Mouse (Mus musculus): ENCODE results near the gene Stard7. TPM values are rescaled to one million over a fixed set of nuclear protein-coding genes. Genes with fewer than 3 reads are reported as not detected.

Gene Stard7
- polyA plus RNA-seq, 1 experiment: 25.4 TPM

- Histone ChIP-seq H3K27ac (ENCODE audit: control insufficient read depth, insufficient read depth, low read depth, low read length, poor library complexity) (peak overlapping the region; percentile 91), H3K4me1 (ENCODE audit: control insufficient read depth, insufficient read depth, low read length) (peaks cover 3% of the 10 kb centered on the region; the same call in 1 of the 2 replicates), H3K4me3 (replicated peaks; ENCODE audit: control insufficient read depth, low read depth, low read length) (peak overlapping the region; percentile 26)
- no peak for TF ChIP-seq POLR2A (IDR thresholded peaks at IDR 0.05; ENCODE audit: borderline replicate concordance, control insufficient read depth, low read depth, low read length)
- TF ChIP-seq CTCF (IDR thresholded peaks at IDR 0.05; ENCODE audit: control insufficient read depth, insufficient read depth, low read length): no peak
- WGBS: 50% methylated on average over 5 of the region's 5 CpGs
Observed at GRCm38 (mm10) chr2:127333945-127334603, 64.1 kb downstream of the Stard7 start.

DNA sequence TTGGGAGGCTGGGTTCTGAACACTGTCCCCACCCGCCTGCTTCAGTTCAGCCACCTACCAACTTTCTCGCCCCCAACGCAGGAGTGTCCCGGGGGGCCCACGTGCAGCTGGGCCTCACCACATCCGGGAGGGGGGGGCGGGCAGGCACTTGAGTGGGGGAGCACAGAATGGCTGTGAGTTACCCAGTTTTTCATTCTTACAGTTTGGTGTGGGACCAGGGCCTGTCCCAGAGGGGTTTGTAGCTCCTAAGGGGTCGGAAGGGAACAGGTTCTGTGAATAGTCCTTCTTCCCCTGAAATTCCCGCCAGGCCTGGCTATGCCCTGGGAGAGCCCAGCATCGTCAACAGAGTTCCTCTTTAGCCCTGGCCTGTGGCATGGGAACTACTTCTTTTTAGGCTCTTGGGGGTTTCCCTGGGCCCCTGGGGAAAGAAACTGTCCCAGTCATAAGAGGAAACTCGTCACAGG, 65.1 kb downstream of the Stard7 start:
- WGBS: 3% methylated on average over 11 of the region's 11 CpGs
- H3K4me1 ChIP-seq (ENCODE audit: control insufficient read depth, insufficient read depth, low read length): peaks cover 3% of the 10 kb centered on the region; the same call in 1 of the 2 replicates
- H3K4me3 ChIP-seq (replicated peaks; ENCODE audit: control insufficient read depth, low read depth, low read length): peak overlapping the region; percentile 12
- H3K27ac ChIP-seq (ENCODE audit: control insufficient read depth, insufficient read depth, low read depth, low read length, poor library complexity): peak overlapping the region; percentile 91
- TF ChIP-seq POLR2A (IDR thresholded peaks at IDR 0.05; ENCODE audit: borderline replicate concordance, control insufficient read depth, low read depth, low read length): no peak
- TF ChIP-seq CTCF (IDR thresholded peaks at IDR 0.05; ENCODE audit: control insufficient read depth, insufficient read depth, low read length): no peak

- Histone ChIP-seq H3K4me1 (ENCODE audit: control insufficient read depth, insufficient read depth, low read length) (peaks cover 3% of the 10 kb centered on the region; the same call in 1 of the 2 replicates), H3K4me3 (replicated peaks; ENCODE audit: control insufficient read depth, low read depth, low read length) (peak within 1 kb of the TSS; percentile 78), H3K27ac (ENCODE audit: control insufficient read depth, insufficient read depth, low read depth, low read length, poor library complexity) (peak within 1 kb of the TSS; percentile 97)
- WGBS: under 1% methylated on average over 76 of the region's 76 CpGs
- TF ChIP-seq CTCF (IDR thresholded peaks at IDR 0.05; ENCODE audit: control insufficient read depth, insufficient read depth, low read length) (no peak), POLR2A (IDR thresholded peaks at IDR 0.05; ENCODE audit: borderline replicate concordance, control insufficient read depth, low read depth, low read length) (peak; percentile 99)
Observed at GRCm38 (mm10) chr2:127335767-127336496, 65.9 kb downstream of the Stard7 start, which contains the start of gene Dusp2. Dusp2 (plus strand) TSS chr2:127336159.

DNA sequence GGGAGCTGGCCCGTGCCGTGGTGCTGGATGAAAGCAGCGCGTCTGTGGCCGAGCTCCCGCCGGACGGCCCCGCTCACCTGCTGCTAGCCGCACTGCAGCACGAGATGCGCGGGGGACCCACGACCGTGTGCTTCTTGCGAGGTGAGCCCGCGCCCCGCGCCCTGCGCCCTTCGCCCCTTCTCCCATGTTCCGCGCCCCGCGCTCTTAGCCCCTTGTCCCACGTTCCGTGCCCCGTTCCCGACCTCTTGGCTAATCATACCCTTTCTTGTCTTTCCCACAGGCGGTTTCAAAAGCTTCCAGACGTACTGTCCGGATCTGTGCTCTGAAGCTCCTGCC, 66.4 kb downstream of the Stard7 start:
- H3K4me1 ChIP-seq (ENCODE audit: control insufficient read depth, insufficient read depth, low read length): peaks cover 3% of the 10 kb centered on the region; the same call in 1 of the 2 replicates
- no peak for TF ChIP-seq CTCF (IDR thresholded peaks at IDR 0.05; ENCODE audit: control insufficient read depth, insufficient read depth, low read length)
- peak overlapping the region; percentile 97 for H3K27ac ChIP-seq (ENCODE audit: control insufficient read depth, insufficient read depth, low read depth, low read length, poor library complexity)
- peak overlapping the region; percentile 78 for H3K4me3 ChIP-seq (replicated peaks; ENCODE audit: control insufficient read depth, low read depth, low read length)
- 1% methylated on average over 33 of the region's 33 CpGs for WGBS

GRCm38 (mm10) chr2:127336885-127337284, 66.9 kb downstream of the Stard7 start:
- 2% methylated on average over 5 of the region's 5 CpGs for WGBS
- TF ChIP-seq POLR2A (IDR thresholded peaks at IDR 0.05; ENCODE audit: borderline replicate concordance, control insufficient read depth, low read depth, low read length): no peak
- TF ChIP-seq CTCF (IDR thresholded peaks at IDR 0.05; ENCODE audit: control insufficient read depth, insufficient read depth, low read length): no peak
- H3K4me3 ChIP-seq (replicated peaks; ENCODE audit: control insufficient read depth, low read depth, low read length): peak overlapping the region; percentile 78
- peaks cover 3% of the 10 kb centered on the region; the same call in 1 of the 2 replicates for H3K4me1 ChIP-seq (ENCODE audit: control insufficient read depth, insufficient read depth, low read length)
- peak overlapping the region; percentile 97 for H3K27ac ChIP-seq (ENCODE audit: control insufficient read depth, insufficient read depth, low read depth, low read length, poor library complexity)

GRCm38 (mm10) chr2:127337531-127337930, 67.5 kb downstream of the Stard7 start:
- H3K4me3 ChIP-seq (replicated peaks; ENCODE audit: control insufficient read depth, low read depth, low read length): peak overlapping the region; percentile 78
- whole genome bisulfite sequencing: 4% methylated on average over 11 of the region's 11 CpGs
- H3K27ac ChIP-seq (ENCODE audit: control insufficient read depth, insufficient read depth, low read depth, low read length, poor library complexity): peak overlapping the region; percentile 97
- H3K4me1 ChIP-seq (ENCODE audit: control insufficient read depth, insufficient read depth, low read length): peaks cover 3% of the 10 kb centered on the region; the same call in 1 of the 2 replicates
- TF ChIP-seq POLR2A (IDR thresholded peaks at IDR 0.05; ENCODE audit: borderline replicate concordance, control insufficient read depth, low read depth, low read length) (peak; percentile 45; the same call in 1 of the 2 replicates), CTCF (IDR thresholded peaks at IDR 0.05; ENCODE audit: control insufficient read depth, insufficient read depth, low read length) (no peak)

DNA sequence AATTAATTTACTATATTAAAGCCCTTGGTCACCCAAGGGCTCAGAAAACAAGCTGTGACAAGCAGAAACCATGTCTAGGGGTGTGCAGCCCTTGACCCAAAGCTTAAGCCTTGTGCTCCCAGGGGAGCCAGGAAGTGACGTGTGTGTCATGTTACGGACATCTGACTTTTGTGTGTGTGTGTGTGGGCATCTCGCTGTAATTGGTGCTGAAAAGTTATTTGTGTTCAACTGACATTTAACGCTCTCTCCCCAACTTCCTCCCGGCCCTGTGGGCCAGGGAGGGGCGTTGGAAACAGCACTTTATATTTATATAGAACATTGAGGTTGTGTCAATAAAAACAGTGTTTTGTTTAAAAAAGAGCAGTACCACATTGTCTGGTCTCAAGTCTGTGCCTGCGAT, 68.0 kb downstream of the Stard7 start:
- Histone ChIP-seq H3K4me3 (replicated peaks; ENCODE audit: control insufficient read depth, low read depth, low read length) (peak overlapping the region; percentile 78), H3K27ac (ENCODE audit: control insufficient read depth, insufficient read depth, low read depth, low read length, poor library complexity) (peak overlapping the region; percentile 97), H3K4me1 (ENCODE audit: control insufficient read depth, insufficient read depth, low read length) (peaks cover 1% of the 10 kb centered on the region; the same call in 1 of the 2 replicates)
- WGBS: 8% methylated on average over 7 of the region's 7 CpGs
- TF ChIP-seq CTCF (IDR thresholded peaks at IDR 0.05; ENCODE audit: control insufficient read depth, insufficient read depth, low read length): no peak
- no peak for TF ChIP-seq POLR2A (IDR thresholded peaks at IDR 0.05; ENCODE audit: borderline replicate concordance, control insufficient read depth, low read depth, low read length)

- Histone ChIP-seq H3K27ac (ENCODE audit: control insufficient read depth, insufficient read depth, low read depth, low read length, poor library complexity) (peak within 1 kb of the TSS; percentile 97), H3K4me3 (replicated peaks; ENCODE audit: control insufficient read depth, low read depth, low read length) (peak within 1 kb of the TSS; percentile 78), H3K4me1 (ENCODE audit: control insufficient read depth, insufficient read depth, low read length) (peaks cover 1% of the 10 kb centered on the region; the same call in 1 of the 2 replicates)
- WGBS: 23% methylated on average over 4 of the region's 4 CpGs
- TF ChIP-seq POLR2A (IDR thresholded peaks at IDR 0.05; ENCODE audit: borderline replicate concordance, control insufficient read depth, low read depth, low read length): no peak
- TF ChIP-seq CTCF (IDR thresholded peaks at IDR 0.05; ENCODE audit: control insufficient read depth, insufficient read depth, low read length): no peak
Observed at GRCm38 (mm10) chr2:127338416-127338815, 68.4 kb downstream of the Stard7 start, which contains the start of gene Astl. Astl (plus strand) TSS chr2:127338639.
